Mouse (Mus musculus): Measurements from ENCODE around the gene Gfod2.

DNA sequence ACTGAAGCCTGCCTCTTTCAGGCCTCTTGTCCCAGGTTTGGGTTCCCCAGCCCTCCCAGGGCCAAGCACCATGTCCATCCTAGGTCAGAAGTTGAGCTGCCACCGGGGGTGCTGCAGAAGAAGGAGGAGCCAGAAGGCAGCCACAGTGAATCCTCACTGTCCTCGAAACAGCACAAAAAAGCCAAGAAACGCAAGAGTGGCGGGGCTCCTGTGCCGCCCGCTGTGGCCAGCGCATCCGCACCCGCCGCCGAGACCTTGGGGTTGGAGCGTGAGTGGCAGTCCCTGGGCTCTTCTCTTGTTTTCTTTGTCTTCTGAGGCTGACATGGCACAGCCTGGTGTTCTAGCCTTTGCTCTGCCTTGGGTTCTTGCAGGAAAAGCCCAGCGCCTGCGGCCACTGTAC, 49.1 kb downstream of the Gfod2 start:
- TF ChIP-seq GATA1 (IDR thresholded peaks at IDR 0.05; ENCODE audit: low read depth, low read length) (no peak), E2F4 (IDR thresholded peaks at IDR 0.05; ENCODE audit: borderline replicate concordance, low read depth, low read length) (no peak), MYC (IDR thresholded peaks at IDR 0.05; ENCODE audit: low read depth, low read length) (no peak), POLR2A (IDR thresholded peaks at IDR 0.05; ENCODE audit: control insufficient read depth in 1 of 2, insufficient read depth in 1 of 2, low read depth in 1 of 2, low read length in 2 of 2, poor library complexity in 1 of 2) (no peak)
